Mouse (Mus musculus) forebrain, embryonic 14.5 days (tissue): Measurements from ENCODE around the gene Vmn1r5. TPM values are rescaled to one million over a fixed set of nuclear protein-coding genes. Genes with fewer than 3 reads are reported as not detected.

Experiments used
- ATAC-seq: fragments of 200-750 bp; cut with Nextera tagmentation; 2 replicates; pipeline ENCODE4 v1.8.0; 2017; ENCODE audit warnings: mild to moderate bottlenecking, moderate library complexity
- DNase-seq: peaks from one replicate; pipeline ENCODE4 v3.0.0-alpha.2; 2015; ENCODE audit warnings: low spot score
- H3K27ac ChIP-seq: fragments of 300-500 bp; sonication (generic); 2 replicates; pipeline ENCODE4 v1.5.1; 2014; ENCODE audit warnings: low read depth, mild to moderate bottlenecking, control low read depth, low read length, moderate library complexity
- H3K27me3 ChIP-seq: fragments of 300-500 bp; sonication (generic); replicated peaks from 2 replicates; pipeline ENCODE4 v1.6.1; 2014; ENCODE audit warnings: low read length, control low read depth, mixed read lengths; ENCODE audit not compliant: control insufficient read depth, insufficient read depth
- H3K36me3 ChIP-seq: fragments of 300-500 bp; sonication (generic); 2 replicates; pipeline ENCODE4 v1.6.1; 2014; ENCODE audit warnings: low read length, control low read depth; ENCODE audit not compliant: control insufficient read depth, insufficient read depth
- H3K4me1 ChIP-seq: fragments of 300-500 bp; sonication (generic); 2 replicates; pipeline ENCODE4 v1.6.1; 2014; ENCODE audit warnings: antibody characterized with exemption, low read length, control low read depth; ENCODE audit not compliant: control insufficient read depth, insufficient read depth
- H3K4me2 ChIP-seq: fragments of 300-500 bp; sonication (generic); 2 replicates; pipeline ENCODE4 v1.6.1; 2014; ENCODE audit warnings: mild to moderate bottlenecking, control low read depth, low read length
- H3K4me3 ChIP-seq: fragments of 300-500 bp; sonication (generic); 2 replicates; pipeline ENCODE4 v1.5.1; 2014; ENCODE audit warnings: low read depth, low read length, control low read depth
- H3K9ac ChIP-seq: fragments of 300-500 bp; sonication (generic); 2 replicates; pipeline ENCODE4 v1.6.1; 2014; ENCODE audit warnings: mild to moderate bottlenecking, low read length, control low read depth, moderate library complexity
- H3K9me3 ChIP-seq: fragments of 300-500 bp; sonication (generic); replicated peaks from 2 replicates; pipeline ENCODE4 v1.6.1; 2016; ENCODE audit warnings: low read length, control low read depth, mixed read lengths; ENCODE audit not compliant: control insufficient read depth
- WGBS: fragments of 180-500 bp; shearing (Covaris S2); extraction: QIAGEN DNeasy Blood & Tissue Kit; methylation state at CpG from one replicate; pipeline ENCODE4 v1.1.7; 2014; 5-methylcytosine and 5-hydroxymethylcytosine counted together
- polyA plus RNA-seq: library from polyadenylated mRNA; unstranded; fragments of >200 nt; fragmentation: Nextera tagmentation; extraction: Ambion mirVana; gene quantifications from 2 replicates; pipeline ENCODE4 v1.2.1, GENCODE M21; 2014

The Vmn1r5 gene
- polyA plus RNA-seq, result not detected in 2 replicates

DNA sequence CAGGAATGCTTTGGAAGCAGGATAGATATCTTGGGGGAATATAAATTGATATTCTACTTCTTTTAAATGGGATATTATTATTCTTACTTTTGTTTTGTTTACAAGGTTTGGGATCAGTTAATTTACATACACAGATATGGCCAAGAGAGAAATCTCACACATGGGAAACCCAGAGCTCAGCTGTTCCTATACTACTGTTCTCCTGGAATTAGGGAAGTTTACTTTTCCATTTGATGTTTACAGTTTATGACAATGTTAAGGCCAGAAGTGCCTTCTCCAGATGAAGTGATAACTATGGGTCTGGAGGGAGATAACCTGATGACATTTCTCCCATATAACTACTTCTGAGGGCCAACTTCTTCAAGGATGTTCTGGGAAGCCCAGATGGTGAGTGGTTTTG, at the start of gene Vmn1r5:
Gene Vmn1r5, plus strand, starts transcription at position 301 of the 400 bp plus-strand sequence.
- H3K4me3 ChIP-seq, result no peak within 1 kb of the TSS
- no peak within 1 kb of the TSS for H3K27ac ChIP-seq
- no peak within 1 kb of the TSS for H3K4me2 ChIP-seq
- ATAC-seq (no peak), DNase-seq (no peak)
- no peak within 1 kb of the TSS for H3K9ac ChIP-seq
- no peaks in the 10 kb centered on the region for H3K4me1 ChIP-seq
- H3K9me3 ChIP-seq, result no peaks in the 10 kb centered on the region
- no peaks in the 10 kb centered on the region for H3K36me3 ChIP-seq
- no peaks in the 10 kb centered on the region for H3K27me3 ChIP-seq

- Histone ChIP-seq H3K4me1 (peaks cover 7% of the 10 kb centered on the region), H3K27me3 (no peaks in the 10 kb centered on the region), H3K4me2 (peak overlapping the region; percentile 54), H3K9ac (peak overlapping the region; percentile 81), H3K36me3 (no peaks in the 10 kb centered on the region), H3K27ac (peak overlapping the region; percentile 85), H3K4me3 (peak overlapping the region; percentile 68), H3K9me3 (no peaks in the 10 kb centered on the region; the same call in 1 of the 2 replicates)
- ATAC-seq, result no peak
- peak; percentile 73 for DNase-seq
- 0% methylated on average over 25 of the region's 25 CpGs for WGBS
Measured at GRCm38 (mm10) chr6:56923331-56923725, 46.7 kb upstream of the Vmn1r5 start.

DNA sequence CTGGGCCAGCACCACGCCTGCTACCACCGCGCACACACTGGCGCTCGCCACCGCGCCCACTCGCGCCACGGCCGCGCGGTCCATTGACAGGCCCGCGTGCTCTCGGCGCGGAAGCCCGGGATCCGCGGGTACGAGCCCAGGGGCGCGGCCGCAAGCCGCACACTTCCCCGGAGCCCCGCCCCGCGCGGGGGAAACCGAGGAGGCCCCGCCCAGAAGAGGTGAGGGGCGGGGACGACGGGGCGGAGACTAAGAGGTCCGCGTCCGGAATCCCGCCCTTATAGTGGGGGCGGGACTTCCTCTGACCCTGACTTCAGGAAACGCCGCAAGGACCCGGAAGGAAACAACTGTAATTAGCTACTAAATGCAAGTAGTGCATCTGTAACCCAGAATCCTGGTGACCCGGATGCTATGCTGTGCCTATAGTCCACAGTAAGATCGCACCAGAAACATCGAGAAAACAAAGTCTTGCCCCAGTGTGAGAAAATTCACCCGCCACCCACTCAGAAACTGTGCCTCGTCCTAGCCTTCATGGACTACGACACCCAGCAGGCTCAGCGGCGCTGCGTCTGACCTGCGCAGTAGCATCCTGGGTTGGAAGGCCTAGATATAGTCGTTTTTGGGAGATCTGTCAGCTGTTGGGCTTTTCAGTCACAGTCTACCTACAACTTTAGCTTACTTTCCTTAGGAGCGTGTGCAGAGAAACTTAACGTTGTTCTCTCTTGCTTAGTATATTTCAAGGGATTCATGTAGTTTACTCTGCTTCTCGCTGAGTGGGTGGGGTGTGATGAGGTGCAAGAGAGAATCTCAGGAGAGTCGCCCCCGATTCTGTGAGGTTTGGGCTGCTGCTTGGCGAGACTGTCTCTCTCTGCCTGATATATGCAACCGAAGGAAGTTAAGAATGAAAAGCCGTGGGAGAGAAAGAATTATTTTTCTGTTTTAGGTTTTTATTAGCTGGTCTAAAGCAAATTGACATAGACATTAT, 46.1 kb upstream of the Vmn1r5 start, which contains the start of the genes Nt5c3 and Vmn1r4:
Gene Nt5c3, minus strand, starts transcription at position 207 of the 982 bp plus-strand sequence.
Gene Vmn1r4, plus strand, starts transcription at position 290 of the 982 bp plus-strand sequence.
- ATAC-seq (peak; percentile 96), DNase-seq (peak; percentile 98)
- Histone ChIP-seq H3K27me3 (no peaks in the 10 kb centered on the region), H3K9ac (peak within 1 kb of the TSS; percentile 81), H3K4me1 (peaks cover 7% of the 10 kb centered on the region), H3K9me3 (no peaks in the 10 kb centered on the region; the same call in 1 of the 2 replicates), H3K36me3 (no peaks in the 10 kb centered on the region), H3K27ac (peak within 1 kb of the TSS; percentile 85), H3K4me2 (peak within 1 kb of the TSS; percentile 54), H3K4me3 (peak within 1 kb of the TSS; percentile 68)
- 3% methylated on average over 63 of the region's 64 CpGs for WGBS

DNA sequence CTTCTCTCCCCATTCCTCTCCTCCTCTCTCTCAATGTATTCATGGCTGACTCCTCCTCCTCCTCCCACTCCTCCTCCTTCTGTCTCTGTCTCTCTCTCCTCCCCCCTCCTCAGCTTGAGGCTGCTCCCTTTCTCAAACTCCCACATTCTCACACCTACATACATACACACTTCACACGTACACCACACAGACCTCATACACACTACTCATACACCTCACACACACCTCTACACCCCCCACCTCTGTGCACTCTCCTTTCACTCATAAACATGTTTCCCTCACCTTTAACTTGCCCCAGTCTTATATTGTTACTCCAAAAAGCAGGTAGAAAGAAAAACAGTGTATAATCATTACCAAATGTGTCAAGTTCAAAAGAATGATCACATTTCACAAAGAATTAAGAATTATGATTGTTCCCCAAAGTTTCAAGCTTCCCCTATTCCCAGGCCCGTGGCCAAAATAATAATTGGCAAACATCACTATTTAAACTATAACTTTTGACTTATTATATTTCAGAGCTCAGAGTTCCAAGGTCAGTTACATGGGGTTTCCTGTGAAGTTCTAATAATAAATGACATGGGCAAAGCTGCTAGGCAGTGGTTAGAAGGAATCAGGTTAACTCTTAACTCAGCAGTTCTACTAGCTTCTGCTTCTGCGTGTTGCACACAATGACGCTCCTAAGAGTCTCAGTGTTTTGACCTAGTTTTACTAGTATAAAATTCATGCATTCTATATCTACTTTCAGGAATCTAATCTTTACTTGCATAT, 38.2 kb upstream of the Vmn1r5 start:
- no peaks in the 10 kb centered on the region for H3K36me3 ChIP-seq

GRCm38 (mm10) chr6:56932464-56932863, 37.6 kb upstream of the Vmn1r5 start:
- ATAC-seq (no peak), DNase-seq (no peak)
- Histone ChIP-seq H3K36me3 (no peaks in the 10 kb centered on the region), H3K27ac (no peak overlapping the region), H3K9ac (no peak overlapping the region), H3K4me1 (no peaks in the 10 kb centered on the region), H3K4me3 (no peak overlapping the region), H3K9me3 (no peaks in the 10 kb centered on the region), H3K4me2 (no peak overlapping the region), H3K27me3 (no peaks in the 10 kb centered on the region)
- WGBS, result 70% methylated on average over 2 of the region's 2 CpGs

More for the DNA sequence above, 38.2 kb upstream of the Vmn1r5 start:
- H3K4me1 ChIP-seq, result no peaks in the 10 kb centered on the region
- H3K27me3 ChIP-seq, result no peaks in the 10 kb centered on the region
- H3K4me2 ChIP-seq, result no peak overlapping the region
- DNase-seq (no peak), ATAC-seq (no peak)
- no peak overlapping the region for H3K27ac ChIP-seq
- no peak overlapping the region for H3K9ac ChIP-seq
- no peaks in the 10 kb centered on the region for H3K9me3 ChIP-seq
- WGBS, result 75% methylated on average over 4 of the region's 4 CpGs
- no peak overlapping the region for H3K4me3 ChIP-seq

DNA sequence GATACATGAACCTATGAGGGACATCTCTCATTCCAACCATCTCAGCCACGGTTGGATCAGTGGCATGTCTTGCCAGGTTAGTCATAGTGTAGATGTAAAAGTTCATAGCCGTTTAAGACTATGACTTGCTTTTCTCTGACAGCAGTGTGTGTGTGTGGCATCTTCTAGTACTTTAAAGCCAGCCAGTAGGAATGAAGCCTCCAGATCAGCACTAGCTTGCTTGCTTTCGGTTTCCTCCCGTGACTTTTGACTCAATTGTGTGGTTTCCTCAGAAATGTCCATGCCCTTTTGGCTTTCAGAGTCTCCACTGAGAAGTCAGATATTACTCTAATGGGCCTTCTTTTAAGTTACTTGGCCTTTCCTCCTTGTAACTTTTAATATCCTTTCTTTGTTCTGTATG, 35.7 kb upstream of the Vmn1r5 start:
- Histone ChIP-seq H3K27me3 (no peaks in the 10 kb centered on the region), H3K27ac (no peak overlapping the region), H3K4me3 (no peak overlapping the region), H3K36me3 (no peaks in the 10 kb centered on the region), H3K9ac (no peak overlapping the region), H3K4me1 (no peaks in the 10 kb centered on the region), H3K9me3 (no peaks in the 10 kb centered on the region), H3K4me2 (no peak overlapping the region)
- ATAC-seq (no peak), DNase-seq (no peak)
- 89% methylated on average over 4 of the region's 4 CpGs for WGBS

- no peaks in the 10 kb centered on the region for H3K4me1 ChIP-seq
- H3K9ac ChIP-seq, result no peak overlapping the region
- H3K4me3 ChIP-seq, result no peak overlapping the region
- H3K4me2 ChIP-seq, result no peak overlapping the region
- H3K9me3 ChIP-seq, result no peaks in the 10 kb centered on the region
- H3K27ac ChIP-seq, result no peak overlapping the region
- H3K36me3 ChIP-seq, result no peaks in the 10 kb centered on the region
- 79% methylated on average over 5 of the region's 5 CpGs for WGBS
- ATAC-seq (no peak), DNase-seq (no peak)
- H3K27me3 ChIP-seq, result no peaks in the 10 kb centered on the region
Measured at GRCm38 (mm10) chr6:56956436-56956835, 13.6 kb upstream of the Vmn1r5 start.

GRCm38 (mm10) chr6:56996943-56997342, 26.9 kb downstream of the Vmn1r5 start, which contains the start of gene Vmn1r6:
Gene Vmn1r6, plus strand, starts transcription at chr6:56997243.
- 93% methylated on average over 2 of the region's 2 CpGs for WGBS
- Histone ChIP-seq H3K9me3 (no peaks in the 10 kb centered on the region), H3K4me3 (no peak within 1 kb of the TSS), H3K36me3 (no peaks in the 10 kb centered on the region), H3K9ac (no peak within 1 kb of the TSS), H3K4me2 (no peak within 1 kb of the TSS), H3K27me3 (no peaks in the 10 kb centered on the region), H3K27ac (no peak within 1 kb of the TSS), H3K4me1 (no peaks in the 10 kb centered on the region)
- no peak for ATAC-seq
- no peak for DNase-seq
